Mouse (Mus musculus): ENCODE measurements at regions not wholly inside any gene's neighbourhood (a gene's known extent, or its start where the extent isn't known, plus 50 kb on each side); places are given as distances from the start of the nearest gene placed in this dataset.

DNA sequence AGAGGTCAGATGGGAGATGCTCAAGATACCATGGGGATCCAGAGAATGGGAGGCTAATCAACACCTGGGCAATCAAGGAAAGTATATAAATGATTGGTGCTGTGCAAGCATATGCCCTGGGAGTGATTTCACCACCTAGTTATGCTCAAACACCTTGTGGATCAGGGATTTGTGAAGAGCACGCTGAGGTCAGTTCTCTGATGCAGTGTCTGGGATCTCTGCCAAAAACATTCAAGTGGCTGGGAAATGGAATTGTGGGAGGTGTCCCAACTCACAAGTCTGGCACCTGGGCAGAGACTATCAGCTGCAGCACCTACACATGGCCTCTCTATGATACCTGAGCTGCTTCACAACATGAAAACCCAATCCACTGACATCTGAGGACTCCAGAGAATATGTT is 63.7 kb upstream of the Vwde start:
- TF ChIP-seq CTCF (IDR thresholded peaks at IDR 0.05; ENCODE audit: low read depth, low read length) (no peak), POLR2A (IDR thresholded peaks at IDR 0.05; ENCODE audit: extremely low read depth, insufficient read depth, low read length) (no peak)

All from liver, adult 2 months (tissue).